Mouse (Mus musculus): ENCODE results near the gene Ppfia2. TPM values are rescaled to one million over a fixed set of nuclear protein-coding genes. Genes with fewer than 3 reads are reported as not detected.

The Ppfia2 gene
- polyA plus RNA-seq, 1 experiment from 2014 or later = 0.23 TPM

DNA sequence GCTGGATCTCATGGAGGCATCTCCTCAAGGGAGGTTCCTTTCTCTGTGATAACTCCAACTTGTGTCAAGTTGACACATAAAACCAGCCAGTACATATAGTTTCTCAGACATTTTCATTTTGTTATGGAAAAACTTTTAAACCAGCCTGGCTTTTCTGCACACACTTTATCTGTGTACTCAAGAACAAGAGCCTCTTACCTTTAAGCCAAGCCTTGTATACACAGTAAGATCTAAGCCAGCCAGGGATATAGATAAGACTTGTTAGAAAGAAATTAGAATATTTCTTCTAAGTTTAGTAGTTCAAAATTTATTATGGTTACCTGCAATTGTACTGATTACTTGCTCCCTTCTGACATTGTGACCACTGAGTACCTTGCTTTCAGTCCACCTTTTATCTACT lies 444.1 kb downstream of the Ppfia2 start:
- no peak overlapping the region for H3K4me3 ChIP-seq (ENCODE audit: low read depth, low read length)
- H3K9ac ChIP-seq (ENCODE audit: low read depth, low read length) = no peak overlapping the region
- no peaks in the 10 kb centered on the region for H3K27me3 ChIP-seq (replicated peaks; ENCODE audit: control insufficient read depth, insufficient read depth, low read length)
- no peaks in the 10 kb centered on the region for H3K36me3 ChIP-seq (ENCODE audit: control insufficient read depth, insufficient read depth, low read length)
- no peaks in the 10 kb centered on the region for H3K9me3 ChIP-seq (ENCODE audit: control insufficient read depth, low read length)
- H3K27ac ChIP-seq (ENCODE audit: low read depth, low read length) = no peak overlapping the region
- no peak for DNase-seq (ENCODE audit: low spot score)
- ATAC-seq (replicated peaks; ENCODE audit: low FRiP score) = no peak
- H3K4me1 ChIP-seq (replicated peaks; ENCODE audit: control insufficient read depth, insufficient read depth, low read length) = no peaks in the 10 kb centered on the region
- H3K4me2 ChIP-seq = no peak overlapping the region

DNA sequence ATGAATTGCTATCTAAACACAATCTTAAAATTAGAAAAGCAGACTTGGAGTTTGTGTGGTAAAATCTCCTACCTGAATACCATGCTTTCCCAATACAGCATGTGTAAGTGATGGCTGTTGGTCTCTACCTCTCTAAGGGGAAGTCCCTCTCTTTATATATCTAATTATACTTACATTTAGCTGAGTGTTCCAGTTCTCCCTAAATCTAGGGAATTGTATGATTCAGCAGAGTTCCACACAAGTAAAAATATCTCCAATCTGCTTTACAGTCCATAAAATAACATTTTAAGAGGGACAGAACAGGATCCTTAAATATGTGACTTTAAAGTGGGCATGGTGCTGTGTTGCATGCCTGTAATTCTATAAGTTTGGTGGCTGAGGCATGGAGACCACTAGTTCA lies 444.7 kb downstream of the Ppfia2 start:
- DNase-seq (ENCODE audit: low spot score) = no peak
- Histone ChIP-seq H3K36me3 (ENCODE audit: control insufficient read depth, insufficient read depth, low read length) (no peaks in the 10 kb centered on the region), H3K4me3 (ENCODE audit: low read depth, low read length) (no peak overlapping the region)

DNA sequence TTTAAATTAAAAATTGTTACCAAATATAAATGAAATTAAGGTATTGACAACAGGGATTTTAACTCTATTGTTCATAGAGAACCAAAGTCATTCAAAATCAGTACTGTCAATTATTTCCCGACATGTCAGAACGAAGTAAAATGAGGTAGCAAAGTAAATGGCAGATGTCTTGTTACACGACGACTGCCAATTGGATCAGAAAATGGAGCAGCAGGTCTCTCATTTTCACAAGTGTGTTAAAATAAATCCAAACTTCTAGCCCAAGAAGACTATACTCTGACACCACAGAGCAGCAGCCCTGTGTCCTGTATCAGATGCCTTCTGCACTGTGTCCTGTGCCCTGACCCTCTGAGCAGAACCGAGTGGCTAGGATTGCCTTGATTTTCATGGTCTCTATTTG lies 454.2 kb downstream of the Ppfia2 start:
- no peak overlapping the region for H3K4me2 ChIP-seq
- ATAC-seq (replicated peaks; ENCODE audit: low FRiP score) (no peak), DNase-seq (ENCODE audit: low spot score) (no peak)
- no peak overlapping the region for H3K9ac ChIP-seq (ENCODE audit: low read depth, low read length)
- H3K4me1 ChIP-seq (replicated peaks; ENCODE audit: control insufficient read depth, insufficient read depth, low read length) = no peaks in the 10 kb centered on the region
- H3K27me3 ChIP-seq (replicated peaks; ENCODE audit: control insufficient read depth, insufficient read depth, low read length) = no peaks in the 10 kb centered on the region
- no peaks in the 10 kb centered on the region for H3K36me3 ChIP-seq (ENCODE audit: control insufficient read depth, insufficient read depth, low read length)
- no peak overlapping the region for H3K4me3 ChIP-seq (ENCODE audit: low read depth, low read length)
- no peaks in the 10 kb centered on the region; the same call in 1 of the 2 replicates for H3K9me3 ChIP-seq (ENCODE audit: control insufficient read depth, low read length)
- 87% methylated on average over 5 of the region's 5 CpGs for WGBS
- no peak overlapping the region for H3K27ac ChIP-seq (ENCODE audit: low read depth, low read length)

More for the DNA sequence above, 444.7 kb downstream of the Ppfia2 start:
- Histone ChIP-seq H3K4me1 (replicated peaks; ENCODE audit: control insufficient read depth, insufficient read depth, low read length) (no peaks in the 10 kb centered on the region), H3K27me3 (replicated peaks; ENCODE audit: control insufficient read depth, insufficient read depth, low read length) (no peaks in the 10 kb centered on the region), H3K9ac (ENCODE audit: low read depth, low read length) (no peak overlapping the region), H3K4me2 (no peak overlapping the region), H3K27ac (ENCODE audit: low read depth, low read length) (no peak overlapping the region), H3K9me3 (ENCODE audit: control insufficient read depth, low read length) (no peaks in the 10 kb centered on the region)
- ATAC-seq (replicated peaks; ENCODE audit: low FRiP score) = no peak

DNA sequence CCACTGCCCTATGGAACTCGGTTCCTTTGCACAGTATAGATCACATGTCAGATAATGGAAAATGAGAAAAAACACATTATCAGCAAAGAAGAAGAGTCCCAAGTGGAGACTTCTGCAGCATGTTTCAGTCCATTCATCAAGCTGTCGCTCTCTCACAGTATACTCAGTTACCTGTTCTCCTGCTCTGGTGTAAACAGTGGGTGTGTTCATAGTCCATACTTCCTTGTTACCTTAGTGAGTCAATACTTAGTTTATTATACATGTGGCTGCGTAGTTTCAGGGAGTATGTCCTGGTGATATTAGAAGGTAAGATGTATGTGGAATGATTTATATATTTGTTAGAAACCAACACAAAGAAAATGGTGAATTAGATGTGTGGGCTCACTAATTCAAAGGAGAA lies 454.7 kb downstream of the Ppfia2 start:
- H3K27me3 ChIP-seq (replicated peaks; ENCODE audit: control insufficient read depth, insufficient read depth, low read length) = no peaks in the 10 kb centered on the region
- DNase-seq (ENCODE audit: low spot score) (no peak), ATAC-seq (replicated peaks; ENCODE audit: low FRiP score) (no peak)
- no peak overlapping the region for H3K9ac ChIP-seq (ENCODE audit: low read depth, low read length)
- no peaks in the 10 kb centered on the region; the same call in 1 of the 2 replicates for H3K9me3 ChIP-seq (ENCODE audit: control insufficient read depth, low read length)
- no peak overlapping the region for H3K27ac ChIP-seq (ENCODE audit: low read depth, low read length)
- no peak overlapping the region for H3K4me3 ChIP-seq (ENCODE audit: low read depth, low read length)
- H3K4me2 ChIP-seq = no peak overlapping the region
- H3K36me3 ChIP-seq (ENCODE audit: control insufficient read depth, insufficient read depth, low read length) = no peaks in the 10 kb centered on the region
- H3K4me1 ChIP-seq (replicated peaks; ENCODE audit: control insufficient read depth, insufficient read depth, low read length) = no peaks in the 10 kb centered on the region
- WGBS = 71% methylated on average over 3 of the region's 3 CpGs

DNA sequence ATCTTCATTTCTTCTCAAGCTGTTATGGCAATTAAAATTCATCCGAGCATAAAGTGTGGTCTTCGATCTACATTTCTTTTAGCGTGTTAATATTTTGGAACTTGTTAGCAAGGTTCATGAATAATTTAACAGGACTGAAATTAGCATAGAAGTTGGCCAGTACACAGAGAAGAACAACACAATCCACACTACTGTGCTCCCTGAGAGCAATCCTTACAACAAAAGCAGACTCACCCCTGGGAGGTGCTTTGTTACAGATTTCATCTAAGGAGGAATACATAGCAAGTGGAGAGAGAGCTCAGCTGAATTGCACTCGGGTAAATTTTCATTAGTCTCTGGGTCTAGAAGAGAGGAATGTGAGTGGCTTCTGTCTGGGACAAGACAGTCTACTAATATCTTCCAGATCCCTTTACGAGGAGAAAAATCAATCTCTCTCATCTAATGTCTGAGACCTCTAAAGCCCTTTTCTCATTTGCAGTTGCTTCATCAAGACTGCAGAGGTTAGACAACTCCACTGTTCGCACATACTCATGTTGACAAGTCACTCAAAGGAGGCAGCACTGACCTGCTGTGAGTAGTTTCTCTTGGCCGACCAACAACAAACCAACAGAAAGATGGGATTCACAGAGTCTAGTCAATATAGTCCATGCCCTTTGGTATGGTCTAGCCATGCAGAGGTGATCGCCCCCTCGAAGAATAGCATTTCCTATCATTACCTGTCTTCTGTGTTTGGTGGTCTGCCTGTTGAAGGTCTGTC lies 458.6 kb downstream of the Ppfia2 start:
- no peak for DNase-seq (ENCODE audit: low spot score)
- Histone ChIP-seq H3K9me3 (ENCODE audit: control insufficient read depth, low read length) (no peaks in the 10 kb centered on the region; the same call in 1 of the 2 replicates), H3K36me3 (ENCODE audit: control insufficient read depth, insufficient read depth, low read length) (no peaks in the 10 kb centered on the region), H3K27me3 (replicated peaks; ENCODE audit: control insufficient read depth, insufficient read depth, low read length) (no peaks in the 10 kb centered on the region), H3K4me3 (ENCODE audit: low read depth, low read length) (no peak overlapping the region), H3K9ac (ENCODE audit: low read depth, low read length) (no peak overlapping the region), H3K4me2 (no peak overlapping the region), H3K4me1 (replicated peaks; ENCODE audit: control insufficient read depth, insufficient read depth, low read length) (no peaks in the 10 kb centered on the region), H3K27ac (ENCODE audit: low read depth, low read length) (no peak overlapping the region)
- no peak for ATAC-seq (replicated peaks; ENCODE audit: low FRiP score)
- WGBS = 77% methylated on average over 9 of the region's 9 CpGs

DNA sequence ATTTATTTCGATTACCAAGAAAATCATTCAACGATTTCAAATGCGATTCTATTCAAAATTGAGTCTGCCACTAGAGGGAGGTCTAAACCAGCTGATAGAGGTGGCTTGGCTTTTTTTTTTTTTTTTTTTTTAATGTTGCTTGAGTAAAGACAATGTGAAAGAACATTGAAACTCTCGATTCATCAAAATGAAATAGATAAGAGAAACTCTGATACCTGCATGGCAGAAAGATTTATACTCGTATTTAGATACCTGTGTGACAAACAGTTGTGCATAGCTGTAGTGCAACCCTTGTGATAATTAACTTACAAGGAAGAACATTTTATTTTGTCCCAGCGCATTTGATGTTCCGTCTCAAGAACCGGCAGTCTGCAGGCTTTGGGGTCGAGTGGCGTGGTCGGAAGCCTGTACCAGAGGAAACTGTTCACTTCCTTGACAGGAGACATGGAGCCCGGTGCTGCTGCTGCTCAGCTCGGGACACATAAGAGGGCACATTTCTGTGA lies 462.5 kb downstream of the Ppfia2 start:
- H3K4me2 ChIP-seq = peak overlapping the region; percentile 40
- H3K36me3 ChIP-seq (ENCODE audit: control insufficient read depth, insufficient read depth, low read length) = no peaks in the 10 kb centered on the region
- ATAC-seq (replicated peaks; ENCODE audit: low FRiP score) = no peak
- H3K9me3 ChIP-seq (ENCODE audit: control insufficient read depth, low read length) = no peaks in the 10 kb centered on the region
- no peaks in the 10 kb centered on the region for H3K4me1 ChIP-seq (replicated peaks; ENCODE audit: control insufficient read depth, insufficient read depth, low read length)
- H3K27ac ChIP-seq (ENCODE audit: low read depth, low read length) = no peak overlapping the region
- no peak overlapping the region for H3K9ac ChIP-seq (ENCODE audit: low read depth, low read length)
- DNase-seq (ENCODE audit: low spot score) = no peak
- 38% methylated on average over 13 of the region's 13 CpGs for WGBS
- H3K4me3 ChIP-seq (ENCODE audit: low read depth, low read length) = no peak overlapping the region
- H3K27me3 ChIP-seq (replicated peaks; ENCODE audit: control insufficient read depth, insufficient read depth, low read length) = no peaks in the 10 kb centered on the region

DNA sequence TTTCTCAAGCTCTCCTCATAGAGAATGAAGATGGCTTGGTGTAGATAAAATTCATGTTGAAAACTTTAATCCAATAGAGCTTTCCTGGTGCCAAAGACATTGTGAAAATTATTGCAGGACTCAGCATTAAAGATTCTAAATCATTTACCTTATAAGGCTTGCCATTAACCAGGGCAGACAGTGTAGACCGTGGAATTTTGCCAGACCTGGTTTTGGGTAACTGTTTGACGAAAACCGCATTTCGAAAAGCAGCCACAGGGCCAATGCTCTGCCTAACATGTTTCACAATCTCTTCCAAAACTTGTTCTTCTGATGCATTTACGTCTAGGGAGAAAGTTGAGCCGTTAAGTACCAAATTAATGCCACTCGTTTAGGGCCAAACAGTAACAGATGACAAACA lies 466.9 kb downstream of the Ppfia2 start:
- Histone ChIP-seq H3K9me3 (ENCODE audit: control insufficient read depth, low read length) (no peaks in the 10 kb centered on the region), H3K4me2 (no peak overlapping the region), H3K36me3 (ENCODE audit: control insufficient read depth, insufficient read depth, low read length) (no peaks in the 10 kb centered on the region), H3K27ac (ENCODE audit: low read depth, low read length) (no peak overlapping the region), H3K27me3 (replicated peaks; ENCODE audit: control insufficient read depth, insufficient read depth, low read length) (no peaks in the 10 kb centered on the region), H3K4me1 (replicated peaks; ENCODE audit: control insufficient read depth, insufficient read depth, low read length) (no peaks in the 10 kb centered on the region), H3K9ac (ENCODE audit: low read depth, low read length) (no peak overlapping the region), H3K4me3 (ENCODE audit: low read depth, low read length) (no peak overlapping the region)
- ATAC-seq (replicated peaks; ENCODE audit: low FRiP score) (no peak), DNase-seq (ENCODE audit: low spot score) (no peak)
- 84% methylated on average over 7 of the region's 7 CpGs for WGBS

DNA sequence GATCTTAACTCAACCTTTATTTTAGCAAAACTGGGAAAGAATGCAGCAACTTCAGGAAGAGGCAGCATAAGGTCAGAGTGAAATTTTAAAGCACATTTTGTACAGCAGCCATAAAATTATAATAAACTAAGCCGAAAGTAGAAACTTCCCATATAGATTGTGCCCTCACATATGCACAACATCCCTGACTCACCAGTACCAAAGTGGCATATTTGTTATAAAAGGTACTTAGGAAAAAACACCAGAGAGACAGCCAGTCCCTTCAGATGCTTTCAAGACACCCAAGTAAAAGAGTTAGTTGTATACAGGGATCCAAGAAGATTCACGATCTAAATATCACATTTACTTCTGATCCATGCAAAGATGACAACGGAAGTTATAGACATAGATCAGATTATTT lies 468.7 kb downstream of the Ppfia2 start:
- Histone ChIP-seq H3K9ac (ENCODE audit: low read depth, low read length) (no peak overlapping the region), H3K27me3 (replicated peaks; ENCODE audit: control insufficient read depth, insufficient read depth, low read length) (no peaks in the 10 kb centered on the region), H3K27ac (ENCODE audit: low read depth, low read length) (no peak overlapping the region), H3K4me1 (replicated peaks; ENCODE audit: control insufficient read depth, insufficient read depth, low read length) (no peaks in the 10 kb centered on the region), H3K4me2 (no peak overlapping the region), H3K36me3 (ENCODE audit: control insufficient read depth, insufficient read depth, low read length) (no peaks in the 10 kb centered on the region), H3K4me3 (ENCODE audit: low read depth, low read length) (no peak overlapping the region), H3K9me3 (ENCODE audit: control insufficient read depth, low read length) (no peaks in the 10 kb centered on the region)
- ATAC-seq (replicated peaks; ENCODE audit: low FRiP score) = no peak
- WGBS = 85% methylated on average over 3 of the region's 3 CpGs
- DNase-seq (ENCODE audit: low spot score) = no peak

DNA sequence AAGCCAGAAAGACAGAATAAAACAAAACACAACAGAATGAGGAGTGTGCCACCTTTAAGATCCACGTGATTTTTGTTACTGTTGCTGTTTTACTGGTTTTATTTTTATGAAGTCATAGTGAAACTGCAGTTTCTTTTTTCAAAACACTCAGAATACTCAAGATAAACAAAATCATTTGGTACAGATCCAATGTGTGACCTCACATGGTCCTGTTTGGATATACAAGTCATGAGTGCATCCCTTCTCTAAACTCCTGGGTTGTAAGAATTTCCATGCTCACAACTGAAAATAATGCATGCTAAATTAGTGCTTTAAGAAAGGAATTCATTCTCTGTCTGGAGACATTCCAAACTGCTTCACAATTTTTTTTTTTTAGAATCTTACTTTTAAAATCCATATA lies 469.3 kb downstream of the Ppfia2 start:
- Histone ChIP-seq H3K4me2 (no peak overlapping the region), H3K4me3 (ENCODE audit: low read depth, low read length) (no peak overlapping the region), H3K27me3 (replicated peaks; ENCODE audit: control insufficient read depth, insufficient read depth, low read length) (no peaks in the 10 kb centered on the region), H3K9me3 (ENCODE audit: control insufficient read depth, low read length) (no peaks in the 10 kb centered on the region), H3K4me1 (replicated peaks; ENCODE audit: control insufficient read depth, insufficient read depth, low read length) (no peaks in the 10 kb centered on the region), H3K9ac (ENCODE audit: low read depth, low read length) (no peak overlapping the region), H3K27ac (ENCODE audit: low read depth, low read length) (no peak overlapping the region), H3K36me3 (ENCODE audit: control insufficient read depth, insufficient read depth, low read length) (no peaks in the 10 kb centered on the region)
- ATAC-seq (replicated peaks; ENCODE audit: low FRiP score) (no peak), DNase-seq (ENCODE audit: low spot score) (no peak)
- 54% methylated on average over 1 of the region's 1 CpGs for WGBS
